Mouse (Mus musculus): Measurements from ENCODE around the gene Ppp1ca. TPM values are rescaled to one million over a fixed set of nuclear protein-coding genes. Genes with fewer than 3 reads are reported as not detected.
A peak's percentile ranks its signal among the peaks of the same experiment; 100 is the strongest.

The Ppp1ca gene
- total and polyA plus RNA-seq, 2 experiments from 2014 or later: 738 to 808 TPM

GRCm38 (mm10) chr19:4232651-4233050 is 40.8 kb downstream of the Ppp1ca start:
- peaks cover 5% of the 10 kb centered on the region; the same call in 1 of the 2 replicates for H3K4me1 ChIP-seq (ENCODE audit: control insufficient read depth, insufficient read depth)
- ATAC-seq (ENCODE audit: insufficient read depth, low read depth): no peak
- no peak for DNase-seq (ENCODE audit: low spot score)
- peak overlapping the region; percentile 80; the same call in 1 of the 2 replicates for H3K4me2 ChIP-seq (ENCODE audit: low read depth, low read length)
- H3K9me3 ChIP-seq (replicated peaks; ENCODE audit: control insufficient read depth, low read length): no peaks in the 10 kb centered on the region
- no peak overlapping the region; the same call in 1 of the 2 replicates for H3K9ac ChIP-seq (replicated peaks; ENCODE audit: low read depth, low read length)
- no peaks in the 10 kb centered on the region for H3K36me3 ChIP-seq (replicated peaks; ENCODE audit: control insufficient read depth, insufficient read depth, low read length)
- no peak overlapping the region for H3K4me3 ChIP-seq (ENCODE audit: low read depth, low read length)
- H3K27ac ChIP-seq (ENCODE audit: low read depth): peak overlapping the region; percentile 79
- WGBS: 77% methylated on average over 7 of the region's 7 CpGs
- no peak; the same call in 1 of the 2 replicates for TF ChIP-seq CTCF (IDR thresholded peaks at IDR 0.05; ENCODE audit: low read depth)
- TF ChIP-seq EP300 (IDR thresholded peaks at IDR 0.05; ENCODE audit: low read depth): no peak
- H3K27me3 ChIP-seq (ENCODE audit: control insufficient read depth, insufficient read depth, low read length): no peaks in the 10 kb centered on the region

GRCm38 (mm10) chr19:4234548-4234947 is 42.7 kb downstream of the Ppp1ca start:
- ATAC-seq (ENCODE audit: insufficient read depth, low read depth): no peak

GRCm38 (mm10) chr19:4240247-4240668 is 48.4 kb downstream of the Ppp1ca start:
- TF ChIP-seq EP300 (IDR thresholded peaks at IDR 0.05; ENCODE audit: low read depth) (no peak), CTCF (IDR thresholded peaks at IDR 0.05; ENCODE audit: low read depth) (no peak)
- Histone ChIP-seq H3K9ac (replicated peaks; ENCODE audit: low read depth, low read length) (no peak overlapping the region), H3K4me3 (ENCODE audit: low read depth, low read length) (no peak overlapping the region), H3K36me3 (replicated peaks; ENCODE audit: control insufficient read depth, insufficient read depth, low read length) (no peaks in the 10 kb centered on the region), H3K27me3 (ENCODE audit: control insufficient read depth, insufficient read depth, low read length) (no peaks in the 10 kb centered on the region), H3K4me1 (ENCODE audit: control insufficient read depth, insufficient read depth) (no peaks in the 10 kb centered on the region), H3K4me2 (ENCODE audit: low read depth, low read length) (no peak overlapping the region), H3K9me3 (replicated peaks; ENCODE audit: control insufficient read depth, low read length) (no peaks in the 10 kb centered on the region), H3K27ac (ENCODE audit: low read depth) (no peak overlapping the region)
- ATAC-seq (ENCODE audit: insufficient read depth, low read depth): no peak
- no peak for DNase-seq (ENCODE audit: low spot score)
- WGBS: 63% methylated on average over 8 of the region's 8 CpGs

More at GRCm38 (mm10) chr19:4234548-4234947, 42.7 kb downstream of the Ppp1ca start:
- no peaks in the 10 kb centered on the region for H3K36me3 ChIP-seq (replicated peaks; ENCODE audit: control insufficient read depth, insufficient read depth, low read length)
- no peak overlapping the region for H3K4me3 ChIP-seq (ENCODE audit: low read depth, low read length)
- no peak overlapping the region for H3K27ac ChIP-seq (ENCODE audit: low read depth)
- H3K9ac ChIP-seq (replicated peaks; ENCODE audit: low read depth, low read length): no peak overlapping the region
- no peak overlapping the region for H3K4me2 ChIP-seq (ENCODE audit: low read depth, low read length)
- peaks cover 5% of the 10 kb centered on the region; the same call in 1 of the 2 replicates for H3K4me1 ChIP-seq (ENCODE audit: control insufficient read depth, insufficient read depth)
- H3K27me3 ChIP-seq (ENCODE audit: control insufficient read depth, insufficient read depth, low read length): no peaks in the 10 kb centered on the region
- 69% methylated on average over 4 of the region's 4 CpGs for WGBS
- H3K9me3 ChIP-seq (replicated peaks; ENCODE audit: control insufficient read depth, low read length): no peaks in the 10 kb centered on the region
- no peak for TF ChIP-seq EP300 (IDR thresholded peaks at IDR 0.05; ENCODE audit: low read depth)
- TF ChIP-seq CTCF (IDR thresholded peaks at IDR 0.05; ENCODE audit: low read depth): no peak
- DNase-seq (ENCODE audit: low spot score): no peak

- Histone ChIP-seq H3K4me1 (ENCODE audit: control insufficient read depth, insufficient read depth) (no peaks in the 10 kb centered on the region), H3K4me2 (ENCODE audit: low read depth, low read length) (no peak overlapping the region), H3K27ac (ENCODE audit: low read depth) (no peak overlapping the region), H3K4me3 (ENCODE audit: low read depth, low read length) (no peak overlapping the region), H3K9me3 (replicated peaks; ENCODE audit: control insufficient read depth, low read length) (no peaks in the 10 kb centered on the region), H3K27me3 (ENCODE audit: control insufficient read depth, insufficient read depth, low read length) (no peaks in the 10 kb centered on the region), H3K9ac (replicated peaks; ENCODE audit: low read depth, low read length) (no peak overlapping the region), H3K36me3 (replicated peaks; ENCODE audit: control insufficient read depth, insufficient read depth, low read length) (no peaks in the 10 kb centered on the region)
- DNase-seq (ENCODE audit: low spot score): no peak
- 70% methylated on average over 3 of the region's 3 CpGs for WGBS
- no peak for TF ChIP-seq EP300 (IDR thresholded peaks at IDR 0.05; ENCODE audit: low read depth)
- TF ChIP-seq CTCF (IDR thresholded peaks at IDR 0.05; ENCODE audit: low read depth): peak; percentile 27
- no peak for ATAC-seq (ENCODE audit: insufficient read depth, low read depth)
Measured at GRCm38 (mm10) chr19:4242416-4242815, 50.6 kb downstream of the Ppp1ca start.

GRCm38 (mm10) chr19:4244775-4245174 is 52.9 kb downstream of the Ppp1ca start:
- Histone ChIP-seq H3K36me3 (replicated peaks; ENCODE audit: control insufficient read depth, insufficient read depth, low read length) (no peaks in the 10 kb centered on the region), H3K9me3 (replicated peaks; ENCODE audit: control insufficient read depth, low read length) (no peaks in the 10 kb centered on the region), H3K27ac (ENCODE audit: low read depth) (no peak overlapping the region), H3K4me1 (ENCODE audit: control insufficient read depth, insufficient read depth) (no peaks in the 10 kb centered on the region), H3K4me2 (ENCODE audit: low read depth, low read length) (no peak overlapping the region), H3K27me3 (ENCODE audit: control insufficient read depth, insufficient read depth, low read length) (no peaks in the 10 kb centered on the region), H3K9ac (replicated peaks; ENCODE audit: low read depth, low read length) (no peak overlapping the region), H3K4me3 (ENCODE audit: low read depth, low read length) (no peak overlapping the region)
- ATAC-seq (ENCODE audit: insufficient read depth, low read depth) (no peak), DNase-seq (ENCODE audit: low spot score) (no peak)
- 77% methylated on average over 6 of the region's 6 CpGs for WGBS
- TF ChIP-seq EP300 (IDR thresholded peaks at IDR 0.05; ENCODE audit: low read depth): no peak
- no peak for TF ChIP-seq CTCF (IDR thresholded peaks at IDR 0.05; ENCODE audit: low read depth)

Small RNA genes within 50 kb of the gene (microRNA-seq; reads per million reads assigned to microRNA genes)
- not detected for gene Gm26115

Other genes with a start within 250 kb of the Ppp1ca start
Only the 30 nearest of the 31 such genes appear.
- gene Aldh3b3, start 233.4 kb upstream of the Ppp1ca start, total RNA-seq (2014; rRNA removed; ENCODE audit: low replicate concordance): not detected in 2 replicates
- gene Aldh3b3, start 233.4 kb upstream of the Ppp1ca start, polyA plus RNA-seq (2015; fragmentation: Nextera tagmentation; extraction: Ambion mirVana): 0.22 and 0.29 TPM in 2 replicates
- gene Aldh3b2, start 219.7 kb upstream of the Ppp1ca start, total RNA-seq (2014; rRNA removed; ENCODE audit: low replicate concordance): 3.9 TPM in 1 of 2 replicates, not detected in the other
- 0.18 TPM in 2 replicates for gene Aldh3b2, start 219.7 kb upstream of the Ppp1ca start, polyA plus RNA-seq (2015; fragmentation: Nextera tagmentation; extraction: Ambion mirVana)
- 32.3 and 74.8 TPM in 2 replicates for gene Acy3, start 205.5 kb upstream of the Ppp1ca start, total RNA-seq (2014; rRNA removed; ENCODE audit: low replicate concordance)
- 21.5 and 22.6 TPM in 2 replicates for gene Acy3, start 205.5 kb upstream of the Ppp1ca start, polyA plus RNA-seq (2015; fragmentation: Nextera tagmentation; extraction: Ambion mirVana)
- gene Tbx10, start 199.3 kb upstream of the Ppp1ca start, total RNA-seq (2014; rRNA removed; ENCODE audit: low replicate concordance): not detected in 2 replicates
- gene Tbx10, start 199.3 kb upstream of the Ppp1ca start, polyA plus RNA-seq (2015; fragmentation: Nextera tagmentation; extraction: Ambion mirVana): not detected in 2 replicates
- gene Nudt8, start 191.5 kb upstream of the Ppp1ca start, total RNA-seq (2014; rRNA removed; ENCODE audit: low replicate concordance): 110 and 175 TPM in 2 replicates
- gene Nudt8, start 191.5 kb upstream of the Ppp1ca start, polyA plus RNA-seq (2015; fragmentation: Nextera tagmentation; extraction: Ambion mirVana): 131 and 138 TPM in 2 replicates
- 4.0 and 7.0 TPM in 2 replicates for gene Gm49405, start 191.4 kb upstream of the Ppp1ca start, total RNA-seq (2014; rRNA removed; ENCODE audit: low replicate concordance)
- gene Gm49405, start 191.4 kb upstream of the Ppp1ca start, polyA plus RNA-seq (2015; fragmentation: Nextera tagmentation; extraction: Ambion mirVana): 3.6 and 4.0 TPM in 2 replicates
- 158 and 202 TPM in 2 replicates for gene Doc2g, start 188.8 kb upstream of the Ppp1ca start, total RNA-seq (2014; rRNA removed; ENCODE audit: low replicate concordance)
- 114 and 116 TPM in 2 replicates for gene Doc2g, start 188.8 kb upstream of the Ppp1ca start, polyA plus RNA-seq (2015; fragmentation: Nextera tagmentation; extraction: Ambion mirVana)
- 910 and 941 TPM in 2 replicates for gene Ndufv1, start 179.3 kb upstream of the Ppp1ca start, total RNA-seq (2014; rRNA removed; ENCODE audit: low replicate concordance)
- gene Ndufv1, start 179.3 kb upstream of the Ppp1ca start, polyA plus RNA-seq (2015; fragmentation: Nextera tagmentation; extraction: Ambion mirVana): 1,083 and 1,090 TPM in 2 replicates
- 266 and 311 TPM in 2 replicates for gene Gstp1, start 154.1 kb upstream of the Ppp1ca start, total RNA-seq (2014; rRNA removed; ENCODE audit: low replicate concordance)
- 440 and 449 TPM in 2 replicates for gene Gstp1, start 154.1 kb upstream of the Ppp1ca start, polyA plus RNA-seq (2015; fragmentation: Nextera tagmentation; extraction: Ambion mirVana)
- 4.5 and 9.7 TPM in 2 replicates for gene Gstp2, start 146.0 kb upstream of the Ppp1ca start, total RNA-seq (2014; rRNA removed; ENCODE audit: low replicate concordance)
- gene Gstp2, start 146.0 kb upstream of the Ppp1ca start, polyA plus RNA-seq (2015; fragmentation: Nextera tagmentation; extraction: Ambion mirVana): 17.0 and 22.7 TPM in 2 replicates
- not detected in 2 replicates for gene Gstp3, start 132.5 kb upstream of the Ppp1ca start, total RNA-seq (2014; rRNA removed; ENCODE audit: low replicate concordance)
- gene Gstp3, start 132.5 kb upstream of the Ppp1ca start, polyA plus RNA-seq (2015; fragmentation: Nextera tagmentation; extraction: Ambion mirVana): not detected in 2 replicates
- not detected in 2 replicates for gene Cabp2, start 110.5 kb upstream of the Ppp1ca start, total RNA-seq (2014; rRNA removed; ENCODE audit: low replicate concordance)
- not detected in 2 replicates for gene Cabp2, start 110.5 kb upstream of the Ppp1ca start, polyA plus RNA-seq (2015; fragmentation: Nextera tagmentation; extraction: Ambion mirVana)
- 63.2 and 67.3 TPM in 2 replicates for gene Cdk2ap2, start 94.9 kb upstream of the Ppp1ca start, total RNA-seq (2014; rRNA removed; ENCODE audit: low replicate concordance)
- gene Cdk2ap2, start 94.9 kb upstream of the Ppp1ca start, polyA plus RNA-seq (2015; fragmentation: Nextera tagmentation; extraction: Ambion mirVana): 46.8 and 59.6 TPM in 2 replicates
- gene Pitpnm1, start 92.1 kb upstream of the Ppp1ca start, total RNA-seq (2014; rRNA removed; ENCODE audit: low replicate concordance): 26.2 and 47.3 TPM in 2 replicates
- 17.9 and 21.9 TPM in 2 replicates for gene Pitpnm1, start 92.1 kb upstream of the Ppp1ca start, polyA plus RNA-seq (2015; fragmentation: Nextera tagmentation; extraction: Ambion mirVana)
- gene Aip, start 66.2 kb upstream of the Ppp1ca start, total RNA-seq (2014; rRNA removed; ENCODE audit: low replicate concordance): 21.4 and 23.8 TPM in 2 replicates
- 61.7 and 66.2 TPM in 2 replicates for gene Aip, start 66.2 kb upstream of the Ppp1ca start, polyA plus RNA-seq (2015; fragmentation: Nextera tagmentation; extraction: Ambion mirVana)
- gene Gpr152, start 52.3 kb upstream of the Ppp1ca start, total RNA-seq (2014; rRNA removed; ENCODE audit: low replicate concordance): not detected in 2 replicates
- 0.03 TPM in 2 replicates for gene Gpr152, start 52.3 kb upstream of the Ppp1ca start, polyA plus RNA-seq (2015; fragmentation: Nextera tagmentation; extraction: Ambion mirVana)
- gene Cabp4, start 48.0 kb upstream of the Ppp1ca start, total RNA-seq (2014; rRNA removed; ENCODE audit: low replicate concordance): not detected in 2 replicates
- 0.07 and 0.11 TPM in 2 replicates for gene Cabp4, start 48.0 kb upstream of the Ppp1ca start, polyA plus RNA-seq (2015; fragmentation: Nextera tagmentation; extraction: Ambion mirVana)
- 120 and 144 TPM in 2 replicates for gene Coro1b, start 43.4 kb upstream of the Ppp1ca start, total RNA-seq (2014; rRNA removed; ENCODE audit: low replicate concordance)
- 97.2 and 102 TPM in 2 replicates for gene Coro1b, start 43.4 kb upstream of the Ppp1ca start, polyA plus RNA-seq (2015; fragmentation: Nextera tagmentation; extraction: Ambion mirVana)
- 13.5 TPM in 1 of 2 replicates, not detected in the other for gene Ptprcap, start 38.5 kb upstream of the Ppp1ca start, total RNA-seq (2014; rRNA removed; ENCODE audit: low replicate concordance)
- gene Ptprcap, start 38.5 kb upstream of the Ppp1ca start, polyA plus RNA-seq (2015; fragmentation: Nextera tagmentation; extraction: Ambion mirVana): 0.46 and 1.1 TPM in 2 replicates
- gene Rps6kb2, start 28.7 kb upstream of the Ppp1ca start, total RNA-seq (2014; rRNA removed; ENCODE audit: low replicate concordance): 34.2 and 62.0 TPM in 2 replicates
- 32.9 and 35.2 TPM in 2 replicates for gene Rps6kb2, start 28.7 kb upstream of the Ppp1ca start, polyA plus RNA-seq (2015; fragmentation: Nextera tagmentation; extraction: Ambion mirVana)
- gene Carns1, start 16.6 kb upstream of the Ppp1ca start, total RNA-seq (2014; rRNA removed; ENCODE audit: low replicate concordance): 40.3 and 119 TPM in 2 replicates
- 20.6 and 23.8 TPM in 2 replicates for gene Carns1, start 16.6 kb upstream of the Ppp1ca start, polyA plus RNA-seq (2015; fragmentation: Nextera tagmentation; extraction: Ambion mirVana)
- gene Tbc1d10c, start 781 bp upstream of the Ppp1ca start, total RNA-seq (2014; rRNA removed; ENCODE audit: low replicate concordance): 5.2 TPM in 1 of 2 replicates, not detected in the other
- 2.7 and 4.4 TPM in 2 replicates for gene Tbc1d10c, start 781 bp upstream of the Ppp1ca start, polyA plus RNA-seq (2015; fragmentation: Nextera tagmentation; extraction: Ambion mirVana)
- 9.5 and 12.3 TPM in 2 replicates for gene Rad9a, start 9.6 kb downstream of the Ppp1ca start, total RNA-seq (2014; rRNA removed; ENCODE audit: low replicate concordance)
- gene Rad9a, start 9.6 kb downstream of the Ppp1ca start, polyA plus RNA-seq (2015; fragmentation: Nextera tagmentation; extraction: Ambion mirVana): 9.5 and 9.7 TPM in 2 replicates
- 3.4 and 14.7 TPM in 2 replicates for gene Clcf1, start 22.2 kb downstream of the Ppp1ca start, total RNA-seq (2014; rRNA removed; ENCODE audit: low replicate concordance)
- 0.67 and 0.91 TPM in 2 replicates for gene Clcf1, start 22.2 kb downstream of the Ppp1ca start, polyA plus RNA-seq (2015; fragmentation: Nextera tagmentation; extraction: Ambion mirVana)
- not detected in 2 replicates for gene AC109138.7, start 22.3 kb downstream of the Ppp1ca start, total RNA-seq (2014; rRNA removed; ENCODE audit: low replicate concordance)
- not detected in 2 replicates for gene AC109138.7, start 22.3 kb downstream of the Ppp1ca start, polyA plus RNA-seq (2015; fragmentation: Nextera tagmentation; extraction: Ambion mirVana)
- 18.6 and 30.8 TPM in 2 replicates for gene Pold4, start 39.8 kb downstream of the Ppp1ca start, total RNA-seq (2014; rRNA removed; ENCODE audit: low replicate concordance)
- gene Pold4, start 39.8 kb downstream of the Ppp1ca start, polyA plus RNA-seq (2015; fragmentation: Nextera tagmentation; extraction: Ambion mirVana): 23.0 and 27.9 TPM in 2 replicates
- 11.5 and 11.6 TPM in 2 replicates for gene Ssh3, start 77.1 kb downstream of the Ppp1ca start, total RNA-seq (2014; rRNA removed; ENCODE audit: low replicate concordance)
- 6.2 and 6.4 TPM in 2 replicates for gene Ssh3, start 77.1 kb downstream of the Ppp1ca start, polyA plus RNA-seq (2015; fragmentation: Nextera tagmentation; extraction: Ambion mirVana)
- gene Ankrd13d, start 91.1 kb downstream of the Ppp1ca start, total RNA-seq (2014; rRNA removed; ENCODE audit: low replicate concordance): 2.1 and 2.3 TPM in 2 replicates
- 0.40 and 0.41 TPM in 2 replicates for gene Ankrd13d, start 91.1 kb downstream of the Ppp1ca start, polyA plus RNA-seq (2015; fragmentation: Nextera tagmentation; extraction: Ambion mirVana)
- 50.4 and 50.6 TPM in 2 replicates for gene Grk2, start 114.2 kb downstream of the Ppp1ca start, total RNA-seq (2014; rRNA removed; ENCODE audit: low replicate concordance)
- 6.9 and 7.8 TPM in 2 replicates for gene Grk2, start 114.2 kb downstream of the Ppp1ca start, polyA plus RNA-seq (2015; fragmentation: Nextera tagmentation; extraction: Ambion mirVana)
- 55.0 and 65.3 TPM in 2 replicates for gene Kdm2a, start 206.2 kb downstream of the Ppp1ca start, total RNA-seq (2014; rRNA removed; ENCODE audit: low replicate concordance)
- gene Kdm2a, start 206.2 kb downstream of the Ppp1ca start, polyA plus RNA-seq (2015; fragmentation: Nextera tagmentation; extraction: Ambion mirVana): 15.4 and 15.7 TPM in 2 replicates

Measured in heart, postnatal 0 days (tissue).